Mouse (Mus musculus) kidney, adult 2 months (tissue): Measurements from ENCODE around the gene Slit3.

Experiments used
- CTCF ChIP-seq: fragments of 200-500 bp; conservative IDR thresholded peaks from 2 replicates; pipeline ENCODE4 v1.5.1; 2011; ENCODE audit warnings: low read depth, mild to moderate bottlenecking, control low read depth, low read length, moderate library complexity, mixed read lengths; ENCODE audit not compliant: insufficient read depth, insufficient read length
- POLR2A ChIP-seq: fragments of 200-500 bp; IDR thresholded peaks from one replicate; pipeline ENCODE4 v1.6.1; 2011; ENCODE audit warnings: low read depth, low read length, control low read depth

GRCm38 (mm10) chr11:35179305-35179704 is 58.3 kb downstream of the Slit3 start:
- TF ChIP-seq CTCF (no peak), POLR2A (no peak)
